In genomic region chr8:4512116-4512495, GRCm38 (mm10) we compare ENCODE assay signal across 8 mouse cellular contexts. TPM values are rescaled to one million over a fixed set of nuclear protein-coding genes. Genes with fewer than 3 reads are reported as not detected.
DNase-seq lines count a peak whose midpoint lies in the region; ATAC-seq and TF ChIP-seq lines count a peak whose summit lies in the region.

No protein-coding gene starts in this region.

- WGBS in embryonic facial prominence, embryonic 15.5 days = 22% methylated on average over 8 of the region's 8 CpGs
- 25% methylated on average over 8 of the region's 8 CpGs for WGBS in hindbrain, embryonic 16.5 days

- no peak overlapping the region for H3K4me2 ChIP-seq in embryonic facial prominence, embryonic 15.5 days (replicated peaks)
- H3K4me2 ChIP-seq in hindbrain, embryonic 16.5 days (ENCODE audit: low read length) = no peak overlapping the region

- no peak overlapping the region for H3K4me3 ChIP-seq in left cerebral cortex, adult 2 months
- H3K4me3 ChIP-seq in embryonic facial prominence, embryonic 15.5 days (replicated peaks) = no peak overlapping the region
- H3K4me3 ChIP-seq in hindbrain, embryonic 16.5 days (ENCODE audit: low read length) = no peak overlapping the region

- H3K27ac ChIP-seq in left cerebral cortex, adult 2 months = 0 out of 2 replicates have a peak overlapping the region, but pooled peaks have one; percentile 4
- peak overlapping the region; percentile 67 for H3K27ac ChIP-seq in embryonic facial prominence, embryonic 15.5 days (replicated peaks)
- peak overlapping the region; percentile 12; the same call in 1 of the 2 replicates for H3K27ac ChIP-seq in hindbrain, embryonic 16.5 days (ENCODE audit: low read depth, low read length)

- H3K9ac ChIP-seq in embryonic facial prominence, embryonic 15.5 days = no peak overlapping the region
- H3K9ac ChIP-seq in hindbrain, embryonic 16.5 days (ENCODE audit: low read depth, low read length) = no peak overlapping the region

- H3K27me3 ChIP-seq in embryonic facial prominence, embryonic 15.5 days = no peaks in the 10 kb centered on the region
- H3K27me3 ChIP-seq in hindbrain, embryonic 16.5 days (replicated peaks; ENCODE audit: control insufficient read depth, insufficient read depth, low read length) = no peaks in the 10 kb centered on the region

- no peak for TF ChIP-seq CTCF in left cerebral cortex, adult 2 months (IDR thresholded peaks at IDR 0.05)

- H3K4me1 ChIP-seq in embryonic facial prominence, embryonic 15.5 days = peaks cover 19% of the 10 kb centered on the region
- H3K4me1 ChIP-seq in hindbrain, embryonic 16.5 days (ENCODE audit: control insufficient read depth, insufficient read depth, low read depth, low read length) = peaks cover 10% of the 10 kb centered on the region

- no peaks in the 10 kb centered on the region for H3K36me3 ChIP-seq in embryonic facial prominence, embryonic 15.5 days
- H3K36me3 ChIP-seq in hindbrain, embryonic 16.5 days (ENCODE audit: control insufficient read depth, insufficient read depth, low read length) = peaks cover 4% of the 10 kb centered on the region; the same call in 1 of the 2 replicates

- intact Hi-C loops in left cerebral cortex, adult 2 months (cut with DNase I) = loop anchor here (10.0 kb wide), 1 partner anchor 347 kb away; the partner anchor contains the start of gene Evi5l

- H3K9me3 ChIP-seq in embryonic facial prominence, embryonic 15.5 days (replicated peaks) = no peaks in the 10 kb centered on the region
- H3K9me3 ChIP-seq in hindbrain, embryonic 16.5 days (ENCODE audit: control insufficient read depth, low read length) = no peaks in the 10 kb centered on the region

- DNase-seq in left cerebral cortex, adult 2 months (ENCODE audit: extremely low spot score in 1 of 2, low spot score in 2 of 2) = no peak
- DNase-seq in left cerebral cortex, adult 8-10 months (ENCODE audit: low spot score in 2 of 2) = no peak
- peak; percentile 84 for DNase-seq in retina, postnatal 1 day
- DNase-seq in spleen, postnatal 36 days (ENCODE audit: low spot score in 2 of 2) = no peak

- ATAC-seq in embryonic facial prominence, embryonic 15.5 days (ENCODE audit: insufficient number of reproducible peaks, low FRiP score, low TSS enrichment, low read depth) = peak; percentile 45
- peak; percentile 21; the same call in 1 of the 2 replicates for ATAC-seq in hindbrain, embryonic 16.5 days
- no peak for ATAC-seq in erythroid progenitor cell, adult 5-6 weeks (replicated peaks; ENCODE audit: low FRiP score, poor library complexity, severe bottlenecking)
- ATAC-seq in granulocyte monocyte progenitor cell, adult 5-6 weeks (replicated peaks; ENCODE audit: poor library complexity, severe bottlenecking) = no peak

RNA-seq across cellular contexts. Expression of gene Cers4, which starts 19.3 kb away (rescaled TPM):
- 10 to 100 TPM; 46.5 to 52.4 TPM for total RNA-seq in left cerebral cortex, adult 2 months (2021)
- total RNA-seq in left cerebral cortex, adult 8-10 months (2022) = 10 to 100 TPM; 45.5 to 47.0 (median 46.5) TPM
- polyA plus RNA-seq in embryonic facial prominence, embryonic 15.5 days (2015; fragmentation: Nextera tagmentation; extraction: Ambion mirVana) = 20.9 and 22.3 TPM in 2 replicates
- 55.7 TPM in 2 replicates for polyA plus RNA-seq in hindbrain, embryonic 16.5 days (2015; fragmentation: Nextera tagmentation; extraction: Ambion mirVana)
- 0.84 and 1.8 TPM in 2 replicates for total RNA-seq in erythroid progenitor cell, adult 5-6 weeks (2015; ENCODE audit: low replicate concordance)
- 0.53 and 0.64 TPM in 2 replicates for total RNA-seq in erythroid progenitor cell, adult 5-6 weeks (2017; ENCODE audit: low replicate concordance)
- total RNA-seq in granulocyte monocyte progenitor cell, adult 5-6 weeks (2014; fragmentation: Nextera tagmentation) = 4.6 and 10.0 TPM in 2 replicates
- 2.8 and 5.1 TPM in 2 replicates for total RNA-seq in granulocyte monocyte progenitor cell, adult 5-6 weeks (2017)

Comparison
In these comparisons a context has a peak if more than half of its experiments do, and no peak if none do; other contexts are left out.
1. H3K27ac ChIP-seq: peak in every context shown above with its lines; median percentile 67 in embryonic facial prominence, embryonic 15.5 days; 12 in hindbrain, embryonic 16.5 days; 4 in left cerebral cortex, adult 2 months.
2. ATAC-seq: peak in embryonic facial prominence, embryonic 15.5 days (single experiment) and hindbrain, embryonic 16.5 days (single experiment); none in erythroid progenitor cell, adult 5-6 weeks (single experiment) and granulocyte monocyte progenitor cell, adult 5-6 weeks (single experiment).
3. RNA of gene Cers4, which starts 19.3 kb away (total RNA-seq): 46.5 to 52.4 TPM in left cerebral cortex, adult 2 months and 45.5 to 47.0 TPM in left cerebral cortex, adult 8-10 months; 2.8 to 10.0 TPM in granulocyte monocyte progenitor cell, adult 5-6 weeks and 0.53 to 1.8 TPM in erythroid progenitor cell, adult 5-6 weeks; every median in the first group is over 4 times any median in the second.